Mouse (Mus musculus) forebrain, embryonic 14.5 days (tissue): ENCODE measurements around the gene Sspo. TPM values are rescaled to one million over a fixed set of nuclear protein-coding genes. Genes with fewer than 3 reads are reported as not detected.

Source experiments
- ATAC-seq: fragments of 200-750 bp; cut with Nextera tagmentation; 2 replicates; pipeline ENCODE4 v1.8.0; 2017; ENCODE audit warnings: mild to moderate bottlenecking, moderate library complexity
- DNase-seq: peaks from one replicate; pipeline ENCODE4 v3.0.0-alpha.2; 2015; ENCODE audit warnings: low spot score
- H3K27ac ChIP-seq: fragments of 300-500 bp; sonication (generic); 2 replicates; pipeline ENCODE4 v1.5.1; 2014; ENCODE audit warnings: low read depth, mild to moderate bottlenecking, control low read depth, low read length, moderate library complexity
- H3K27me3 ChIP-seq: fragments of 300-500 bp; sonication (generic); replicated peaks from 2 replicates; pipeline ENCODE4 v1.6.1; 2014; ENCODE audit warnings: low read length, control low read depth, mixed read lengths; ENCODE audit not compliant: control insufficient read depth, insufficient read depth
- H3K36me3 ChIP-seq: fragments of 300-500 bp; sonication (generic); 2 replicates; pipeline ENCODE4 v1.6.1; 2014; ENCODE audit warnings: low read length, control low read depth; ENCODE audit not compliant: control insufficient read depth, insufficient read depth
- H3K4me1 ChIP-seq: fragments of 300-500 bp; sonication (generic); 2 replicates; pipeline ENCODE4 v1.6.1; 2014; ENCODE audit warnings: antibody characterized with exemption, low read length, control low read depth; ENCODE audit not compliant: control insufficient read depth, insufficient read depth
- H3K4me2 ChIP-seq: fragments of 300-500 bp; sonication (generic); 2 replicates; pipeline ENCODE4 v1.6.1; 2014; ENCODE audit warnings: mild to moderate bottlenecking, control low read depth, low read length
- H3K4me3 ChIP-seq: fragments of 300-500 bp; sonication (generic); 2 replicates; pipeline ENCODE4 v1.5.1; 2014; ENCODE audit warnings: low read depth, low read length, control low read depth
- H3K9ac ChIP-seq: fragments of 300-500 bp; sonication (generic); 2 replicates; pipeline ENCODE4 v1.6.1; 2014; ENCODE audit warnings: mild to moderate bottlenecking, low read length, control low read depth, moderate library complexity
- H3K9me3 ChIP-seq: fragments of 300-500 bp; sonication (generic); replicated peaks from 2 replicates; pipeline ENCODE4 v1.6.1; 2016; ENCODE audit warnings: low read length, control low read depth, mixed read lengths; ENCODE audit not compliant: control insufficient read depth
- WGBS: fragments of 180-500 bp; shearing (Covaris S2); extraction: QIAGEN DNeasy Blood & Tissue Kit; methylation state at CpG from one replicate; pipeline ENCODE4 v1.1.7; 2014; 5-methylcytosine and 5-hydroxymethylcytosine counted together
- polyA plus RNA-seq: library from polyadenylated mRNA; unstranded; fragments of >200 nt; fragmentation: Nextera tagmentation; extraction: Ambion mirVana; gene quantifications from 2 replicates; pipeline ENCODE4 v1.2.1, GENCODE M21; 2014

The Sspo gene
- polyA plus RNA-seq, 1 experiment from 2014 or later: 0.48 TPM

GRCm38 (mm10) chr6:48440306-48441014 is 7.6 kb upstream of the Sspo start:
- ATAC-seq: no peak
- H3K4me2 ChIP-seq: no peak overlapping the region
- WGBS: 44% methylated on average over 14 of the region's 14 CpGs
- H3K9me3 ChIP-seq: no peaks in the 10 kb centered on the region
- H3K4me3 ChIP-seq: no peak overlapping the region
- no peak overlapping the region for H3K9ac ChIP-seq
- H3K4me1 ChIP-seq: peaks cover 12% of the 10 kb centered on the region; the same call in 1 of the 2 replicates
- H3K27ac ChIP-seq: no peak overlapping the region
- peaks cover 12% of the 10 kb centered on the region; the same call in 1 of the 2 replicates for H3K27me3 ChIP-seq
- peaks cover 39% of the 10 kb centered on the region for H3K36me3 ChIP-seq
- no peak for DNase-seq

- H3K4me1 ChIP-seq: peaks cover 12% of the 10 kb centered on the region; the same call in 1 of the 2 replicates
- peaks cover 25% of the 10 kb centered on the region for H3K36me3 ChIP-seq
- peak overlapping the region; percentile 81 for H3K4me3 ChIP-seq
- under 1% methylated on average over 19 of the region's 19 CpGs for WGBS
- peak; percentile 95 for DNase-seq
- H3K9ac ChIP-seq: peak overlapping the region; percentile 84
- H3K9me3 ChIP-seq: no peaks in the 10 kb centered on the region
- ATAC-seq: peak; percentile 84
- peak overlapping the region; percentile 91 for H3K4me2 ChIP-seq
- H3K27me3 ChIP-seq: no peaks in the 10 kb centered on the region
- H3K27ac ChIP-seq: peak overlapping the region; percentile 77
Observed at GRCm38 (mm10) chr6:48443592-48444309, 4.3 kb upstream of the Sspo start.

- Histone ChIP-seq H3K9ac (peak overlapping the region; percentile 84), H3K9me3 (no peaks in the 10 kb centered on the region), H3K27ac (peak overlapping the region; percentile 82), H3K4me3 (peak overlapping the region; percentile 81), H3K4me2 (peak overlapping the region; percentile 91), H3K36me3 (peaks cover 20% of the 10 kb centered on the region), H3K27me3 (no peaks in the 10 kb centered on the region), H3K4me1 (peaks cover 7% of the 10 kb centered on the region; the same call in 1 of the 2 replicates)
- WGBS: under 1% methylated on average over 34 of the region's 34 CpGs
- peak; percentile 78 for ATAC-seq
- peak; percentile 96 for DNase-seq
Observed at GRCm38 (mm10) chr6:48444310-48445180, 3.5 kb upstream of the Sspo start.

GRCm38 (mm10) chr6:48445181-48446101 is 2.6 kb upstream of the Sspo start, which contains the start of gene Zfp467:
TSS of gene Zfp467 (minus strand) at chr6:48445825.
- ATAC-seq (peak; percentile 27), DNase-seq (peak; percentile 56)
- Histone ChIP-seq H3K36me3 (peaks cover 20% of the 10 kb centered on the region), H3K4me1 (peaks cover 6% of the 10 kb centered on the region; the same call in 1 of the 2 replicates), H3K9ac (peak within 1 kb of the TSS; percentile 84), H3K27me3 (no peaks in the 10 kb centered on the region), H3K9me3 (no peaks in the 10 kb centered on the region), H3K4me2 (peak within 1 kb of the TSS; percentile 91), H3K27ac (peak within 1 kb of the TSS; percentile 82), H3K4me3 (peak within 1 kb of the TSS; percentile 81)
- under 1% methylated on average over 65 of the region's 65 CpGs for WGBS

- no peak for ATAC-seq
Observed at GRCm38 (mm10) chr6:48446256-48446655, 1.8 kb upstream of the Sspo start.

GRCm38 (mm10) chr6:48446896-48447295 is 1.1 kb upstream of the Sspo start:
- ATAC-seq (no peak), DNase-seq (no peak)
- WGBS: 81% methylated on average over 3 of the region's 3 CpGs
- Histone ChIP-seq H3K4me3 (no peak overlapping the region), H3K27ac (no peak overlapping the region), H3K4me1 (peaks cover 6% of the 10 kb centered on the region; the same call in 1 of the 2 replicates), H3K36me3 (peaks cover 7% of the 10 kb centered on the region), H3K4me2 (no peak overlapping the region), H3K27me3 (no peaks in the 10 kb centered on the region), H3K9me3 (no peaks in the 10 kb centered on the region), H3K9ac (no peak overlapping the region)

More at GRCm38 (mm10) chr6:48446256-48446655, 1.8 kb upstream of the Sspo start:
- Histone ChIP-seq H3K9ac (peak overlapping the region; percentile 84), H3K36me3 (peaks cover 14% of the 10 kb centered on the region), H3K4me2 (peak overlapping the region; percentile 91), H3K4me3 (peak overlapping the region; percentile 81), H3K4me1 (peaks cover 6% of the 10 kb centered on the region; the same call in 1 of the 2 replicates), H3K9me3 (no peaks in the 10 kb centered on the region), H3K27ac (peak overlapping the region; percentile 82; the same call in 1 of the 2 replicates), H3K27me3 (no peaks in the 10 kb centered on the region)
- 74% methylated on average over 2 of the region's 3 CpGs for WGBS
- no peak for DNase-seq

- WGBS: 84% methylated on average over 7 of the region's 7 CpGs
- no peak overlapping the region for H3K4me3 ChIP-seq
- H3K27ac ChIP-seq: no peak overlapping the region
- H3K9me3 ChIP-seq: no peaks in the 10 kb centered on the region
- no peak overlapping the region for H3K4me2 ChIP-seq
- H3K9ac ChIP-seq: no peak overlapping the region
- no peaks in the 10 kb centered on the region for H3K36me3 ChIP-seq
- ATAC-seq (no peak), DNase-seq (no peak)
- peaks cover 3% of the 10 kb centered on the region; the same call in 1 of the 2 replicates for H3K4me1 ChIP-seq
- no peaks in the 10 kb centered on the region for H3K27me3 ChIP-seq
Observed at GRCm38 (mm10) chr6:48448527-48448926, 498 bp downstream of the Sspo start.
